ENCODE assay signal across 12 mouse cellular contexts in genomic region chr5:43855769-43856168, GRCm38 (mm10). TPM values are rescaled to one million over a fixed set of nuclear protein-coding genes. Genes with fewer than 3 reads are reported as not detected.
A peak's percentile ranks its signal among the peaks of the same experiment; 100 is the strongest.
DNase-seq lines count a peak whose midpoint lies in the region; ATAC-seq lines count a peak whose summit lies in the region.
"Had no signal": no experiment of that assay in that cellular context is flagged by ENCODE, and none has a peak within 500 bp of the region (broad histone marks: within the 10 kb centered on the region; RNA-seq: fewer than 3 reads in every experiment).

No protein-coding gene starts in this region.

- no peak for ATAC-seq in stomach, embryonic 14.5 days (ENCODE audit: insufficient number of reproducible peaks, insufficient read depth, low FRiP score, low read depth)
- ATAC-seq in forebrain, embryonic 12.5 days (ENCODE audit: low FRiP score) = no peak

- no peak overlapping the region for H3K4me3 ChIP-seq in stomach, embryonic 14.5 days (ENCODE audit: low read depth, low read length)
- H3K4me3 ChIP-seq in forebrain, embryonic 12.5 days (replicated peaks) = no peak overlapping the region
- H3K4me3 ChIP-seq: erythroblast, embryonic 14.5 days; megakaryocyte, embryonic 14.5 days; neural tube, embryonic 12.5 days had no signal

- peak; percentile 24 to 57 for DNase-seq in lung, adult 18-20 months
- DNase-seq in lung, postnatal 4 days = no peak
- DNase-seq in adipocyte (ENCODE audit: low spot score) = peak; percentile 33
- DNase-seq in kidney, postnatal 10 days = peak; percentile 14
- DNase-seq in cerebellum, postnatal 36 days = no peak
- no peak for DNase-seq in left cerebral cortex, adult 8-10 months (ENCODE audit: low spot score in 2 of 2)
- DNase-seq: right cerebral cortex, postnatal 4 days had no signal

- H3K27ac ChIP-seq in stomach, embryonic 14.5 days (ENCODE audit: low read length) = peak overlapping the region; percentile 39; the same call in 1 of the 2 replicates
- no peak overlapping the region for H3K27ac ChIP-seq in forebrain, embryonic 12.5 days
- H3K27ac ChIP-seq: neural tube, embryonic 12.5 days had no signal

- no peak overlapping the region for H3K4me2 ChIP-seq in stomach, embryonic 14.5 days (replicated peaks; ENCODE audit: low read depth, low read length)
- H3K4me2 ChIP-seq in forebrain, embryonic 12.5 days = no peak overlapping the region
- H3K4me2 ChIP-seq: neural tube, embryonic 12.5 days had no signal

- H3K36me3 ChIP-seq in stomach, embryonic 14.5 days (ENCODE audit: control insufficient read depth, insufficient read depth, low read length) = no peaks in the 10 kb centered on the region
- no peaks in the 10 kb centered on the region for H3K36me3 ChIP-seq in forebrain, embryonic 12.5 days (replicated peaks)
- H3K36me3 ChIP-seq: neural tube, embryonic 12.5 days had no signal

- no peak overlapping the region for H3K9ac ChIP-seq in stomach, embryonic 14.5 days (replicated peaks; ENCODE audit: low read depth, low read length)
- H3K9ac ChIP-seq in forebrain, embryonic 12.5 days = no peak overlapping the region
- H3K9ac ChIP-seq: neural tube, embryonic 12.5 days had no signal

- H3K9me3 ChIP-seq in stomach, embryonic 14.5 days (ENCODE audit: control insufficient read depth, low read depth, low read length) = no peaks in the 10 kb centered on the region; the same call in 1 of the 2 replicates
- H3K9me3 ChIP-seq in forebrain, embryonic 12.5 days = no peaks in the 10 kb centered on the region
- H3K9me3 ChIP-seq: neural tube, embryonic 12.5 days had no signal

- 16% methylated on average over 2 of the region's 2 CpGs for WGBS in stomach, embryonic 14.5 days
- 88% methylated on average over 2 of the region's 2 CpGs for WGBS in forebrain, embryonic 12.5 days

- no peaks in the 10 kb centered on the region for H3K27me3 ChIP-seq in stomach, embryonic 14.5 days (ENCODE audit: control insufficient read depth, insufficient read depth, low read length)
- no peaks in the 10 kb centered on the region for H3K27me3 ChIP-seq in forebrain, embryonic 12.5 days
- H3K27me3 ChIP-seq: megakaryocyte, embryonic 14.5 days; neural tube, embryonic 12.5 days had no signal

- no peaks in the 10 kb centered on the region for H3K4me1 ChIP-seq in stomach, embryonic 14.5 days (ENCODE audit: control insufficient read depth, insufficient read depth, low read length)
- no peaks in the 10 kb centered on the region for H3K4me1 ChIP-seq in forebrain, embryonic 12.5 days
- H3K4me1 ChIP-seq: neural tube, embryonic 12.5 days had no signal

RNA-seq across cellular contexts. Expression of gene Cd38, which starts 12.6 kb away (rescaled TPM):
- 15.8 and 16.4 TPM in 2 replicates for polyA plus RNA-seq in stomach, embryonic 14.5 days (2014; fragmentation: Nextera tagmentation; extraction: Ambion mirVana)
- polyA plus RNA-seq in forebrain, embryonic 12.5 days (2016; fragmentation: Nextera tagmentation; extraction: Ambion mirVana) = 3.5 and 3.7 TPM in 2 replicates
- 1 to 10 TPM; 1.5 to 2.5 (median 1.8) TPM for total RNA-seq in left cerebral cortex, adult 8-10 months (2022)
- polyA plus RNA-seq: erythroblast, embryonic 14.5 days had no signal

RNA-seq across cellular contexts. Expression of gene Fbxl5, which starts 34.3 kb away (rescaled TPM):
- polyA plus RNA-seq in stomach, embryonic 14.5 days (2014; fragmentation: Nextera tagmentation; extraction: Ambion mirVana) = 68.7 and 71.3 TPM in 2 replicates
- polyA plus RNA-seq in forebrain, embryonic 12.5 days (2016; fragmentation: Nextera tagmentation; extraction: Ambion mirVana) = 70.1 and 70.5 TPM in 2 replicates
- total RNA-seq in left cerebral cortex, adult 8-10 months (2022) = 10 to 100 TPM; 78.9 to 91.7 (median 86.3) TPM

RNA-seq across cellular contexts. Expression of gene Bst1, which starts 37.1 kb away (rescaled TPM):
- 0.18 and 0.19 TPM in 2 replicates for polyA plus RNA-seq in stomach, embryonic 14.5 days (2014; fragmentation: Nextera tagmentation; extraction: Ambion mirVana)
- polyA plus RNA-seq in forebrain, embryonic 12.5 days (2016; fragmentation: Nextera tagmentation; extraction: Ambion mirVana) = not detected in 2 replicates
- total RNA-seq in left cerebral cortex, adult 8-10 months (2022) = not detected
- polyA plus RNA-seq: erythroblast, embryonic 14.5 days; neural tube, embryonic 12.5 days had no signal

RNA-seq across cellular contexts. Expression of gene Gm7879, which starts 57.2 kb away (rescaled TPM):
- polyA plus RNA-seq in stomach, embryonic 14.5 days (2014; fragmentation: Nextera tagmentation; extraction: Ambion mirVana) = 0.70 and 1.3 TPM in 2 replicates
- polyA plus RNA-seq in forebrain, embryonic 12.5 days (2016; fragmentation: Nextera tagmentation; extraction: Ambion mirVana) = 1.3 TPM in 1 of 2 replicates, not detected in the other
- 10 to 100 TPM in 3 of 4 experiments, 1 to 10 TPM in 1; 9.8 to 14.9 (median 12.7) TPM for total RNA-seq in left cerebral cortex, adult 8-10 months (2022)
- polyA plus RNA-seq: neural tube, embryonic 12.5 days had no signal

Comparison
In these comparisons a context has a peak if more than half of its experiments do, and no peak if none do; other contexts are left out.
1. DNase-seq: peak in lung, adult 18-20 months (2 of 2), adipocyte (single experiment) and kidney, postnatal 10 days (single experiment); none in lung, postnatal 4 days (0 of 2), cerebellum, postnatal 36 days (0 of 2) and left cerebral cortex, adult 8-10 months (0 of 2).